Mouse (Mus musculus) lung, postnatal 0 days (tissue): ENCODE measurements at regions not wholly inside any gene's neighbourhood (a gene's known extent, or its start where the extent isn't known, plus 50 kb on each side); places are given as distances from the start of the nearest gene placed in this dataset.

ENCODE experiments used
- CTCF ChIP-seq: IDR thresholded peaks from 2 replicates; pipeline ENCODE4 v1.5.1; 2016; ENCODE audit warnings: antibody characterized with exemption, mild to moderate bottlenecking
- EP300 ChIP-seq: IDR thresholded peaks from 2 replicates; pipeline ENCODE4 v1.6.1; 2016; ENCODE audit warnings: antibody characterized with exemption, mild to moderate bottlenecking, control low read depth

- TF ChIP-seq CTCF, result no peak
- no peak for TF ChIP-seq EP300
These were observed 1280.2 kb upstream of the Tenm4 start for GRCm38 (mm10) chr7:94890711-94891430.
